Mouse (Mus musculus): Measurements from ENCODE around the gene Ikzf4. TPM values are rescaled to one million over a fixed set of nuclear protein-coding genes. Genes with fewer than 3 reads are reported as not detected.

The Ikzf4 gene
- polyA plus RNA-seq, 1 experiment, result 0.05 TPM

DNA sequence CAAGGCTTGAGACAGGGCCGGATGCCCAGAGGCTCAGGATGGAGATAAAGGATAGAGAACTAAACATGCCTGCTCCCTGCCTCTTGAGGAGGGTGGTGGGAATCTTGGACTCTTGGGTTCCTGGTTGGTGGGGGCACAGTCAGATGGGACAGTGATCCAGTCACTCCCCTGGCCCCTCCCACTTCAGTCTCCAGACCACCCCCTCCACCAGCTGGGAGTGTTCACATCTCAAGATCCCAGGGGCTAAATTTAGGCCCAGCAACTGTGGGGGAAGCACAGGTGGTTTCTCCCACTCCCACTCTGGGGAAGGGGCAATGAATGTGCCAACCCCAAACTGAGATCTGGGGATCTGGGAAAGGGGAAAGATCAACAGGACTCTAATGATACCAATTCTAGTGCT is 57.7 kb downstream of the Ikzf4 start:
- Histone ChIP-seq H3K27me3 (ENCODE audit: control insufficient read depth, insufficient read depth, insufficient read length) (no peaks in the 10 kb centered on the region), H3K4me3 (ENCODE audit: insufficient read depth, poor library complexity, severe bottlenecking) (no peak overlapping the region)

DNA sequence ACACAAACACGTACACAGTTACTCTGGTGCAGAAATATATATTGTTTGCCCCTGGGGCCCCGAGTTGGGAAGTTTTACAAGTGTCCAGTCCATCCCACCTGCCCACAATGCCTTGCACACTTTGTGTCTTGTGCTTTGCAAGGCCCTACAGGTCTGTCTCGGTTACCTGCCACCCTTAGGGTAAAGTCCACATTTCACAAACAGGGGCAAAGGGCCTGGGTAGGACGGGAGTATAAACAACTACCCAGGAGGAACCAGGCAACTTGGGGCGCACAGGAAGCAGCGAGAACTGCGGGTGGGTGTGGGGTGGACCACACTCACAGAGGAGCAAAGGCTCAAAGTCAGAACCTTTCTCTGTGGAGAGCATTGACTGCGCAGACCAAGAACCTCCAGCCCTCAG is 58.1 kb downstream of the Ikzf4 start:
- no peaks in the 10 kb centered on the region for H3K79me3 ChIP-seq (ENCODE audit: low read depth)
- no peak overlapping the region for H3ac ChIP-seq (ENCODE audit: control insufficient read depth, insufficient read length, low read depth)
- H3K4me3 ChIP-seq (ENCODE audit: insufficient read depth, poor library complexity, severe bottlenecking), result no peak overlapping the region
- H3K36me3 ChIP-seq (ENCODE audit: control insufficient read depth, insufficient read depth), result no peaks in the 10 kb centered on the region
- H3K79me2 ChIP-seq (ENCODE audit: control insufficient read depth, insufficient read depth), result no peaks in the 10 kb centered on the region
- no peaks in the 10 kb centered on the region for H3K27me3 ChIP-seq (ENCODE audit: control insufficient read depth, insufficient read depth, insufficient read length)
- TF ChIP-seq CTCF (IDR thresholded peaks at IDR 0.05; ENCODE audit: control insufficient read depth, insufficient read depth, insufficient read length), result no peak
- TF ChIP-seq CEBPB (IDR thresholded peaks at IDR 0.05; ENCODE audit: low read depth), result no peak
- TF ChIP-seq MYOG (IDR thresholded peaks at IDR 0.05; ENCODE audit: control insufficient read depth, extremely low read depth, insufficient read length), result no peak
- no peak for TF ChIP-seq MAX (IDR thresholded peaks at IDR 0.05)
- TF ChIP-seq USF1 (IDR thresholded peaks at IDR 0.05; ENCODE audit: low read depth), result no peak
- TF ChIP-seq MYOD1 (IDR thresholded peaks at IDR 0.05; ENCODE audit: control insufficient read depth, insufficient read length, low read depth), result no peak
- TF ChIP-seq FOSL1 (IDR thresholded peaks at IDR 0.05; ENCODE audit: insufficient read depth, low read length, poor library complexity, severe bottlenecking), result no peak

More for the DNA sequence above, 57.7 kb downstream of the Ikzf4 start:
- Histone ChIP-seq H3K36me3 (ENCODE audit: control insufficient read depth, insufficient read depth) (no peaks in the 10 kb centered on the region), H3K79me3 (ENCODE audit: low read depth) (no peaks in the 10 kb centered on the region), H3K79me2 (ENCODE audit: control insufficient read depth, insufficient read depth) (no peaks in the 10 kb centered on the region), H3ac (ENCODE audit: control insufficient read depth, insufficient read length, low read depth) (no peak overlapping the region)
- no peak for TF ChIP-seq MYOG (IDR thresholded peaks at IDR 0.05; ENCODE audit: control insufficient read depth, extremely low read depth, insufficient read length)
- no peak for TF ChIP-seq MYOD1 (IDR thresholded peaks at IDR 0.05; ENCODE audit: control insufficient read depth, insufficient read length, low read depth)
- TF ChIP-seq USF1 (IDR thresholded peaks at IDR 0.05; ENCODE audit: low read depth), result no peak
- no peak for TF ChIP-seq FOSL1 (IDR thresholded peaks at IDR 0.05; ENCODE audit: insufficient read depth, low read length, poor library complexity, severe bottlenecking)
- no peak for TF ChIP-seq MAX (IDR thresholded peaks at IDR 0.05)
- TF ChIP-seq CEBPB (IDR thresholded peaks at IDR 0.05; ENCODE audit: low read depth), result no peak

DNA sequence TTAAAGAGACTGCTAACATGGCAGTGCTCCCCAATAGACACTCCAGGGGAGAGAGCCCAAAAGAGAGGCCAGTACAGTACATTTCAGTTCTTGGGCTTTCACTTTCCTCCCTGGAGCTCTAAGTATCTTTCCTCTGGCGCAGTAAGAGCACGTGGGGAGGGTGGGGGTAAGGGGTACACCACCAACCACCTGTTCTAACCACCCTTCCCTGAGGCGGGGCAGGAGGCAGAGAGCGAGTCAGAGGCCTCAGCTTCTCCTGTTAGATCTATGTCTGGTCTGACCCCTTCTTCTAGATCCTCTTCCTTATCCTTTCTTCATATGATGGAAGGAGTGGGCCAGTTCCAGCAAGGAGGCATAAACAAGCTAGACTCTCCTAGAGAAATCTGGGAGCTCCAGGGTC is 58.7 kb downstream of the Ikzf4 start:
- Histone ChIP-seq H3K79me2 (ENCODE audit: control insufficient read depth, insufficient read depth) (no peaks in the 10 kb centered on the region), H3ac (ENCODE audit: control insufficient read depth, insufficient read length, low read depth) (no peak overlapping the region), H3K79me3 (ENCODE audit: low read depth) (no peaks in the 10 kb centered on the region), H3K27me3 (ENCODE audit: control insufficient read depth, insufficient read depth, insufficient read length) (no peaks in the 10 kb centered on the region), H3K4me3 (ENCODE audit: insufficient read depth, poor library complexity, severe bottlenecking) (no peak overlapping the region), H3K36me3 (ENCODE audit: control insufficient read depth, insufficient read depth) (no peaks in the 10 kb centered on the region)
- TF ChIP-seq USF1 (IDR thresholded peaks at IDR 0.05; ENCODE audit: low read depth) (no peak), CEBPB (IDR thresholded peaks at IDR 0.05; ENCODE audit: low read depth) (no peak), MYOG (IDR thresholded peaks at IDR 0.05; ENCODE audit: control insufficient read depth, extremely low read depth, insufficient read length) (no peak), MAX (IDR thresholded peaks at IDR 0.05) (no peak), CTCF (IDR thresholded peaks at IDR 0.05; ENCODE audit: control insufficient read depth, insufficient read depth, insufficient read length) (no peak), FOSL1 (IDR thresholded peaks at IDR 0.05; ENCODE audit: insufficient read depth, low read length, poor library complexity, severe bottlenecking) (no peak), MYOD1 (IDR thresholded peaks at IDR 0.05; ENCODE audit: control insufficient read depth, insufficient read length, low read depth) (no peak)

GRCm38 (mm10) chr10:128586546-128586945 is 59.2 kb downstream of the Ikzf4 start:
- H3K27me3 ChIP-seq (ENCODE audit: control insufficient read depth, insufficient read depth, insufficient read length), result no peaks in the 10 kb centered on the region
- H3ac ChIP-seq (ENCODE audit: control insufficient read depth, insufficient read length, low read depth), result no peak overlapping the region
- H3K79me2 ChIP-seq (ENCODE audit: control insufficient read depth, insufficient read depth), result no peaks in the 10 kb centered on the region

GRCm38 (mm10) chr10:128584386-128584785 is 61.4 kb downstream of the Ikzf4 start:
- Histone ChIP-seq H3K36me3 (ENCODE audit: control insufficient read depth, insufficient read depth) (no peaks in the 10 kb centered on the region), H3K4me3 (ENCODE audit: insufficient read depth, poor library complexity, severe bottlenecking) (no peak overlapping the region), H3K27me3 (ENCODE audit: control insufficient read depth, insufficient read depth, insufficient read length) (no peaks in the 10 kb centered on the region), H3ac (ENCODE audit: control insufficient read depth, insufficient read length, low read depth) (no peak overlapping the region), H3K79me3 (ENCODE audit: low read depth) (no peaks in the 10 kb centered on the region), H3K79me2 (ENCODE audit: control insufficient read depth, insufficient read depth) (no peaks in the 10 kb centered on the region)
- TF ChIP-seq CTCF (IDR thresholded peaks at IDR 0.05; ENCODE audit: control insufficient read depth, insufficient read depth, insufficient read length), result no peak
- no peak for TF ChIP-seq CEBPB (IDR thresholded peaks at IDR 0.05; ENCODE audit: low read depth)
- no peak for TF ChIP-seq FOSL1 (IDR thresholded peaks at IDR 0.05; ENCODE audit: insufficient read depth, low read length, poor library complexity, severe bottlenecking)
- TF ChIP-seq MAX (IDR thresholded peaks at IDR 0.05), result no peak
- no peak for TF ChIP-seq MYOD1 (IDR thresholded peaks at IDR 0.05; ENCODE audit: control insufficient read depth, insufficient read length, low read depth)
- TF ChIP-seq USF1 (IDR thresholded peaks at IDR 0.05; ENCODE audit: low read depth), result no peak
- TF ChIP-seq MYOG (IDR thresholded peaks at IDR 0.05; ENCODE audit: control insufficient read depth, extremely low read depth, insufficient read length), result no peak

More at GRCm38 (mm10) chr10:128586546-128586945, 59.2 kb downstream of the Ikzf4 start:
- Histone ChIP-seq H3K79me3 (ENCODE audit: low read depth) (no peaks in the 10 kb centered on the region), H3K4me3 (ENCODE audit: insufficient read depth, poor library complexity, severe bottlenecking) (no peak overlapping the region), H3K36me3 (ENCODE audit: control insufficient read depth, insufficient read depth) (no peaks in the 10 kb centered on the region)
- TF ChIP-seq USF1 (IDR thresholded peaks at IDR 0.05; ENCODE audit: low read depth) (no peak), CEBPB (IDR thresholded peaks at IDR 0.05; ENCODE audit: low read depth) (no peak), MYOG (IDR thresholded peaks at IDR 0.05; ENCODE audit: control insufficient read depth, extremely low read depth, insufficient read length) (no peak), MAX (IDR thresholded peaks at IDR 0.05) (no peak), CTCF (IDR thresholded peaks at IDR 0.05; ENCODE audit: control insufficient read depth, insufficient read depth, insufficient read length) (no peak), MYOD1 (IDR thresholded peaks at IDR 0.05; ENCODE audit: control insufficient read depth, insufficient read length, low read depth) (no peak), FOSL1 (IDR thresholded peaks at IDR 0.05; ENCODE audit: insufficient read depth, low read length, poor library complexity, severe bottlenecking) (no peak)

- no peaks in the 10 kb centered on the region for H3K79me2 ChIP-seq (ENCODE audit: control insufficient read depth, insufficient read depth)
- no peaks in the 10 kb centered on the region for H3K36me3 ChIP-seq (ENCODE audit: control insufficient read depth, insufficient read depth)
- H3K27me3 ChIP-seq (ENCODE audit: control insufficient read depth, insufficient read depth, insufficient read length), result no peaks in the 10 kb centered on the region
- TF ChIP-seq CTCF (IDR thresholded peaks at IDR 0.05; ENCODE audit: control insufficient read depth, insufficient read depth, insufficient read length) (no peak), MYOG (IDR thresholded peaks at IDR 0.05; ENCODE audit: control insufficient read depth, extremely low read depth, insufficient read length) (no peak), MAX (IDR thresholded peaks at IDR 0.05) (no peak), USF1 (IDR thresholded peaks at IDR 0.05; ENCODE audit: low read depth) (no peak), FOSL1 (IDR thresholded peaks at IDR 0.05; ENCODE audit: insufficient read depth, low read length, poor library complexity, severe bottlenecking) (no peak), CEBPB (IDR thresholded peaks at IDR 0.05; ENCODE audit: low read depth) (no peak), MYOD1 (IDR thresholded peaks at IDR 0.05; ENCODE audit: control insufficient read depth, insufficient read length, low read depth) (no peak)
- H3K79me3 ChIP-seq (ENCODE audit: low read depth), result no peaks in the 10 kb centered on the region
- no peak overlapping the region for H3K4me3 ChIP-seq (ENCODE audit: insufficient read depth, poor library complexity, severe bottlenecking)
- no peak overlapping the region for H3ac ChIP-seq (ENCODE audit: control insufficient read depth, insufficient read length, low read depth)
Observed at GRCm38 (mm10) chr10:128583644-128584043, 62.1 kb downstream of the Ikzf4 start.

Measured in C2C12 (cell line).